Mouse (Mus musculus) embryonic facial prominence, embryonic 14.5 days (tissue): ENCODE results near the gene L1cam. TPM values are rescaled to one million over a fixed set of nuclear protein-coding genes. Genes with fewer than 3 reads are reported as not detected.

ENCODE experiments used
- ATAC-seq: fragments of 200-750 bp; cut with Nextera tagmentation; 2 replicates; pipeline ENCODE4 v1.8.0; 2017; ENCODE audit warnings: low read depth, moderate number of reproducible peaks, moderate TSS enrichment
- DNase-seq: peaks from one replicate; pipeline ENCODE4 v3.0.0-alpha.2; 2015; ENCODE audit warnings: low spot score
- H3K27ac ChIP-seq: fragments of 300-500 bp; sonication (generic); replicated peaks from 2 replicates; pipeline ENCODE4 v1.5.1; 2014; ENCODE audit warnings: low read depth, mild to moderate bottlenecking, low read length, moderate library complexity
- H3K27me3 ChIP-seq: fragments of 300-500 bp; sonication (generic); replicated peaks from 2 replicates; pipeline ENCODE4 v1.6.1; 2014; ENCODE audit warnings: low read length; ENCODE audit not compliant: control insufficient read depth, insufficient read depth
- H3K36me3 ChIP-seq: fragments of 300-500 bp; sonication (generic); 2 replicates; pipeline ENCODE4 v1.6.1; 2014; ENCODE audit warnings: low read length, mixed read lengths; ENCODE audit not compliant: control insufficient read depth, insufficient read depth
- H3K4me1 ChIP-seq: fragments of 300-500 bp; sonication (generic); 2 replicates; pipeline ENCODE4 v1.6.1; 2014; ENCODE audit warnings: antibody characterized with exemption, low read length; ENCODE audit not compliant: control insufficient read depth, insufficient read depth
- H3K4me2 ChIP-seq: fragments of 300-500 bp; sonication (generic); 2 replicates; pipeline ENCODE4 v1.6.1; 2014; ENCODE audit warnings: low read depth, mild to moderate bottlenecking, low read length, moderate library complexity, mixed read lengths
- H3K4me3 ChIP-seq: fragments of 300-500 bp; sonication (generic); 2 replicates; pipeline ENCODE4 v1.5.1; 2014; ENCODE audit warnings: low read depth, mild to moderate bottlenecking, low read length
- H3K9ac ChIP-seq: fragments of 300-500 bp; sonication (generic); 2 replicates; pipeline ENCODE4 v1.6.1; 2014; ENCODE audit warnings: low read depth, mild to moderate bottlenecking, low read length, moderate library complexity, mixed read lengths
- H3K9me3 ChIP-seq: fragments of 300-500 bp; sonication (generic); 2 replicates; pipeline ENCODE4 v1.6.1; 2016; ENCODE audit warnings: low read length; ENCODE audit not compliant: control insufficient read depth
- WGBS: fragments of 180-500 bp; shearing (Covaris S2); extraction: QIAGEN DNeasy Blood & Tissue Kit; methylation state at CpG from one replicate; pipeline ENCODE4 v1.1.7; 2014; 5-methylcytosine and 5-hydroxymethylcytosine counted together
- polyA plus RNA-seq: library from polyadenylated mRNA; unstranded; fragments of >200 nt; fragmentation: Nextera tagmentation; extraction: Ambion mirVana; gene quantifications from 2 replicates; pipeline ENCODE4 v1.2.1, GENCODE M21; 2014

Gene L1cam
- polyA plus RNA-seq, 1 experiment from 2014 or later = 10.2 TPM

- DNase-seq (peak; percentile 26), ATAC-seq (no peak)
- no peaks in the 10 kb centered on the region for H3K36me3 ChIP-seq
- H3K9ac ChIP-seq = no peak overlapping the region
- H3K4me2 ChIP-seq = no peak overlapping the region
- no peaks in the 10 kb centered on the region for H3K9me3 ChIP-seq
- no peak overlapping the region for H3K4me3 ChIP-seq
- H3K27ac ChIP-seq = no peak overlapping the region
- WGBS = 13% methylated on average over 5 of the region's 5 CpGs
- no peaks in the 10 kb centered on the region for H3K4me1 ChIP-seq
- H3K27me3 ChIP-seq = no peaks in the 10 kb centered on the region
Observed at GRCm38 (mm10) chrX:73869334-73869733, 26.6 kb downstream of the L1cam start.

- Histone ChIP-seq H3K4me1 (no peaks in the 10 kb centered on the region), H3K4me2 (no peak overlapping the region), H3K9me3 (no peaks in the 10 kb centered on the region), H3K4me3 (no peak overlapping the region), H3K27me3 (no peaks in the 10 kb centered on the region), H3K36me3 (no peaks in the 10 kb centered on the region), H3K27ac (no peak overlapping the region), H3K9ac (no peak overlapping the region)
- 83% methylated on average over 1 of the region's 1 CpGs for WGBS
- no peak for ATAC-seq
- DNase-seq = no peak
Observed at GRCm38 (mm10) chrX:73867852-73868251, 28.1 kb downstream of the L1cam start.

GRCm38 (mm10) chrX:73867256-73867655, 28.6 kb downstream of the L1cam start:
- 12% methylated on average over 2 of the region's 3 CpGs for WGBS
- Histone ChIP-seq H3K9me3 (no peaks in the 10 kb centered on the region), H3K4me1 (no peaks in the 10 kb centered on the region), H3K4me2 (no peak overlapping the region), H3K36me3 (no peaks in the 10 kb centered on the region), H3K27ac (no peak overlapping the region), H3K9ac (no peak overlapping the region), H3K27me3 (no peaks in the 10 kb centered on the region), H3K4me3 (no peak overlapping the region)
- ATAC-seq (peak; percentile 41; the same call in 1 of the 2 replicates), DNase-seq (peak; percentile 13)

GRCm38 (mm10) chrX:73864692-73865091, 31.2 kb downstream of the L1cam start:
- Histone ChIP-seq H3K9me3 (no peaks in the 10 kb centered on the region), H3K4me2 (no peak overlapping the region), H3K9ac (no peak overlapping the region), H3K4me1 (no peaks in the 10 kb centered on the region), H3K36me3 (no peaks in the 10 kb centered on the region), H3K27ac (no peak overlapping the region), H3K4me3 (no peak overlapping the region), H3K27me3 (no peaks in the 10 kb centered on the region)
- ATAC-seq = no peak
- DNase-seq = no peak
- whole genome bisulfite sequencing = 44% methylated on average over 3 of the region's 3 CpGs

- DNase-seq (no peak), ATAC-seq (no peak)
- 56% methylated on average over 3 of the region's 3 CpGs for WGBS
- Histone ChIP-seq H3K9me3 (no peaks in the 10 kb centered on the region), H3K27ac (no peak overlapping the region), H3K9ac (no peak overlapping the region), H3K4me3 (no peak overlapping the region), H3K36me3 (no peaks in the 10 kb centered on the region), H3K4me2 (no peak overlapping the region), H3K27me3 (no peaks in the 10 kb centered on the region), H3K4me1 (no peaks in the 10 kb centered on the region)
Observed at GRCm38 (mm10) chrX:73855087-73855408, 40.9 kb downstream of the L1cam start.

- H3K4me1 ChIP-seq = no peaks in the 10 kb centered on the region
- no peak overlapping the region for H3K4me3 ChIP-seq
- H3K27me3 ChIP-seq = no peaks in the 10 kb centered on the region
- H3K27ac ChIP-seq = no peak overlapping the region
- no peak for ATAC-seq
- H3K9me3 ChIP-seq = no peaks in the 10 kb centered on the region
- H3K9ac ChIP-seq = no peak overlapping the region
- DNase-seq = no peak
- H3K4me2 ChIP-seq = no peak overlapping the region
- WGBS = 80% methylated on average over 9 of the region's 9 CpGs
- H3K36me3 ChIP-seq = no peaks in the 10 kb centered on the region
Observed at GRCm38 (mm10) chrX:73854326-73855086, 41.4 kb downstream of the L1cam start.

GRCm38 (mm10) chrX:73836691-73837090, 59.2 kb downstream of the L1cam start:
- no peak overlapping the region for H3K9ac ChIP-seq
- no peaks in the 10 kb centered on the region for H3K36me3 ChIP-seq
- 70% methylated on average over 3 of the region's 3 CpGs for WGBS
- H3K4me2 ChIP-seq = no peak overlapping the region
- no peaks in the 10 kb centered on the region for H3K4me1 ChIP-seq
- no peak overlapping the region for H3K27ac ChIP-seq
- no peak overlapping the region for H3K4me3 ChIP-seq
- H3K9me3 ChIP-seq = no peaks in the 10 kb centered on the region
- no peaks in the 10 kb centered on the region for H3K27me3 ChIP-seq
- ATAC-seq = no peak
- no peak for DNase-seq

- H3K4me2 ChIP-seq = no peak overlapping the region
- H3K36me3 ChIP-seq = no peaks in the 10 kb centered on the region
- H3K9me3 ChIP-seq = no peaks in the 10 kb centered on the region
- H3K27me3 ChIP-seq = no peaks in the 10 kb centered on the region
- ATAC-seq (no peak), DNase-seq (no peak)
- no peaks in the 10 kb centered on the region for H3K4me1 ChIP-seq
- 100% methylated on average over 1 of the region's 1 CpGs for WGBS
- no peak overlapping the region for H3K27ac ChIP-seq
- H3K9ac ChIP-seq = no peak overlapping the region
- no peak overlapping the region for H3K4me3 ChIP-seq
Observed at GRCm38 (mm10) chrX:73835731-73836130, 60.2 kb downstream of the L1cam start.
